Comparison of ENCODE assay signal across 9 mouse cellular contexts in the genomic region with DNA sequence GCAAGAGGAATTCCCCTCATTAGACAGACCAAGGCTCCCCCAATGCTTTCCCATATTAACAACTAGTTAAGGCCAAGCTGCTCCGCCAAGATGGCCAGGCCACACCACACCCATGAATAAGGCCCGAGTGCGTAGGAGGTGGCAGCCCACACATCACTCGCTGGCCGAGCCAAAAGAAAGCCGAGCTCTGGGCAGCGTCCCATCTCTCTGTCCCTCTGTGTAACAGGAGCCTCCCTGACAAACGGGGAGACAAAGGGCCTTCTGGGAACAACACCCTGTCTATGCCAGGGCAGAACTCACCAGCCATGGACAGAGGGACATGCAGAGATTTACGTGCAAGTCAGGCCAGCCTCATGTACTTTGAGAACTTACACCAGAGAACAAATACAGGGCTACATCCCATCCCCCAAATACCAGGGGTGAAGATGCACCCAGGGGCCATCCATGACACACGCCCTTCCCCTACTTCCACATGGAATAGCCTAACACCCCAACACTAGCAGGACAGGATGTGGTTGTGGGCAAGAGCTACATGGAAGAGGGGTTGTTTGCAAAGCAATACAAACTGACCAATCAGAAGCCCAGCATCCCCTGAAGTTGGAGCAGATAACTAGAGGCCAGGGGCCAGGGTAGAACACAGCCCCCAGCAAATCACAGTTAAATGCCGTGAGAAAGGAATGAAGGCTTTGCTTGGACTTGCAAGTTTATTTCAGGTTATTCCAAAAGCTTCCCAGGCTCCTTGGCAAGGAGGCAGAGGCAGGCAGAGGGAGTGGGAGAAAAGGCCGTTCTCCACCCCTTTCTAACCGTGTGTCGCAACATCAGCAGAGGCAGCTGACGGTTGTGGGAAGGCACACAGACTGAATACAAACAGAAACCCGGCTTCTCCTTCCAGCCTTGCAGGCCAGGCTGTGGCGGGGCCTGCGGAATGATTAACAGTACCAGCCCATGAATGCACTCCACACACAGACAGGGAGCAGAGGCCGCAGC. TPM values are rescaled to one million over a fixed set of nuclear protein-coding genes. Genes with fewer than 3 reads are reported as not detected.
DNase-seq lines count a peak whose midpoint lies in the region; ATAC-seq and TF ChIP-seq lines count a peak whose summit lies in the region.
"Had no signal": no experiment of that assay in that cellular context is flagged by ENCODE, and none has a peak within 500 bp of the region (broad histone marks: within the 10 kb centered on the region; RNA-seq: fewer than 3 reads in every experiment).

No protein-coding gene starts in this region.

- 63% methylated on average over 19 of the region's 19 CpGs for WGBS in hindbrain, embryonic 10.5 days
- 66% methylated on average over 19 of the region's 19 CpGs for WGBS in hindbrain, embryonic 11.5 days
- WGBS in liver, embryonic 14.5 days (ENCODE audit: insufficient replicate concordance) = 62% methylated on average over 19 of the region's 19 CpGs

- no peak for TF ChIP-seq EP300 in liver, embryonic 14.5 days (IDR thresholded peaks at IDR 0.05; ENCODE audit: low read depth)

- no peak for ATAC-seq in hindbrain, embryonic 11.5 days (ENCODE audit: low FRiP score)
- ATAC-seq in liver, embryonic 14.5 days (ENCODE audit: insufficient read depth) = peak; percentile 33; the same call in 1 of the 2 replicates

- peaks cover 16% of the 10 kb centered on the region for H3K4me1 ChIP-seq in hindbrain, embryonic 10.5 days (replicated peaks)
- H3K4me1 ChIP-seq in hindbrain, embryonic 11.5 days (replicated peaks; ENCODE audit: control insufficient read depth, insufficient read depth, low read length) = peaks cover 2% of the 10 kb centered on the region; the same call in 1 of the 2 replicates
- peaks cover 0 to 3% of the 10 kb centered on the region in 2 experiments; a peak in 1 of 4 replicates for H3K4me1 ChIP-seq in liver, embryonic 14.5 days (replicated peaks; ENCODE audit: control insufficient read depth in 2 of 2, insufficient read depth in 2 of 2, low read length in 1 of 2)

- no peak overlapping the region for H3K4me3 ChIP-seq in hindbrain, embryonic 10.5 days
- no peak overlapping the region for H3K4me3 ChIP-seq in hindbrain, embryonic 11.5 days (ENCODE audit: low read depth, low read length)
- no peak overlapping the region for H3K4me3 ChIP-seq in liver, embryonic 14.5 days (ENCODE audit: insufficient read depth in 1 of 2, low read depth in 2 of 2, low read length in 2 of 2)

- no peaks in the 10 kb centered on the region for H3K27me3 ChIP-seq in hindbrain, embryonic 10.5 days (ENCODE audit: insufficient read depth, poor library complexity, severe bottlenecking)
- no peaks in the 10 kb centered on the region for H3K27me3 ChIP-seq in hindbrain, embryonic 11.5 days (ENCODE audit: control insufficient read depth, insufficient read depth, low read length)
- no peaks in the 10 kb centered on the region for H3K27me3 ChIP-seq in liver, embryonic 14.5 days (ENCODE audit: control insufficient read depth, insufficient read depth, low read length)

- DNase-seq in hindbrain, embryonic 10.5 days (ENCODE audit: low spot score) = no peak
- no peak for DNase-seq in hindbrain, embryonic 11.5 days (ENCODE audit: low spot score)
- DNase-seq in cerebellum, adult 18-20 months = peak; percentile 71 to 79
- DNase-seq in gastrocnemius, postnatal 36 days = peak; percentile 53 to 60
- peak; percentile 81 for DNase-seq in kidney, adult 11 months
- no peak for DNase-seq in liver, embryonic 14.5 days (ENCODE audit: low read depth in 3 of 3, low spot score in 3 of 3)
- DNase-seq in ovary, postnatal 14 days (ENCODE audit: low spot score) = peak; percentile 76
- no peak for DNase-seq in T-cell, adult 2 months (ENCODE audit: low spot score)

- H3K4me2 ChIP-seq in hindbrain, embryonic 11.5 days (replicated peaks; ENCODE audit: low read depth, low read length) = no peak overlapping the region
- H3K4me2 ChIP-seq in liver, embryonic 14.5 days (ENCODE audit: low read depth) = no peak overlapping the region

- peak overlapping the region; percentile 35 for H3K27ac ChIP-seq in hindbrain, embryonic 10.5 days
- no peak overlapping the region for H3K27ac ChIP-seq in hindbrain, embryonic 11.5 days (ENCODE audit: low read depth, low read length)
- H3K27ac ChIP-seq in liver, embryonic 14.5 days = no peak overlapping the region

- TF ChIP-seq CTCF in liver, embryonic 14.5 days (IDR thresholded peaks at IDR 0.05; ENCODE audit: low read depth) = no peak

- H3K36me3 ChIP-seq in hindbrain, embryonic 10.5 days = no peaks in the 10 kb centered on the region
- no peaks in the 10 kb centered on the region for H3K36me3 ChIP-seq in hindbrain, embryonic 11.5 days (ENCODE audit: control insufficient read depth, insufficient read depth, low read length)
- no peaks in the 10 kb centered on the region for H3K36me3 ChIP-seq in liver, embryonic 14.5 days (replicated peaks; ENCODE audit: control insufficient read depth, insufficient read depth, low read depth)

- no peak overlapping the region for H3K9ac ChIP-seq in hindbrain, embryonic 11.5 days (ENCODE audit: low read depth, low read length)
- no peak overlapping the region for H3K9ac ChIP-seq in liver, embryonic 14.5 days (replicated peaks)

- intact Hi-C loops in gastrocnemius, postnatal 36 days (cut with DNase I) = no loop called here

- no peaks in the 10 kb centered on the region for H3K9me3 ChIP-seq in hindbrain, embryonic 10.5 days
- H3K9me3 ChIP-seq in hindbrain, embryonic 11.5 days (ENCODE audit: control insufficient read depth, low read length) = no peaks in the 10 kb centered on the region
- H3K9me3 ChIP-seq in liver, embryonic 14.5 days (ENCODE audit: control insufficient read depth, low read length) = no peaks in the 10 kb centered on the region

RNA-seq across cellular contexts. Expression of gene Afap1l2, which starts 30.8 kb away (rescaled TPM):
- polyA plus RNA-seq in hindbrain, embryonic 10.5 days (2016; fragmentation: Nextera tagmentation; extraction: Ambion mirVana) = 3.8 and 5.9 TPM in 2 replicates
- polyA plus RNA-seq in hindbrain, embryonic 11.5 days (2014; fragmentation: Nextera tagmentation; extraction: Ambion mirVana) = 3.7 and 5.5 TPM in 2 replicates
- 1 to 10 TPM; 1.6 to 2.2 TPM for total RNA-seq in gastrocnemius, postnatal 36 days (2021)
- 0.45 and 0.57 TPM in 2 replicates for polyA plus RNA-seq in liver, embryonic 14.5 days (2012; rRNA removed)
- 0.44 and 0.53 TPM in 2 replicates for polyA plus RNA-seq in liver, embryonic 14.5 days (2014; fragmentation: Nextera tagmentation; extraction: Ambion mirVana)
- total RNA-seq: neutrophil, adult 5-6 weeks had no signal

Comparison
In these comparisons a context has a peak if more than half of its experiments do, and no peak if none do; other contexts are left out.
1. DNase-seq: peak in cerebellum, adult 18-20 months (2 of 2), gastrocnemius, postnatal 36 days (2 of 2), kidney, adult 11 months (single experiment) and ovary, postnatal 14 days (single experiment); none in hindbrain, embryonic 10.5 days (single experiment), hindbrain, embryonic 11.5 days (single experiment), liver, embryonic 14.5 days (0 of 3) and T-cell, adult 2 months (single experiment).